Mouse (Mus musculus) CD4-positive helper T cell, adult 2 months (primary cell): ENCODE data around the gene Cadm3.

Source experiments
- DNase-seq: peaks from one replicate; pipeline ENCODE4 v3.0.0-alpha.2; 2012; ENCODE audit warnings: low read depth, missing footprints, low spot score

Cadm3 gene

GRCm38 (mm10) chr1:173367356-173368046, at the start of gene Cadm3:
Cadm3 (minus strand) TSS chr1:173367695.
- DNase-seq: no peak

GRCm38 (mm10) chr1:173414631-173415030, 47.1 kb upstream of the Cadm3 start:
- DNase-seq: no peak

GRCm38 (mm10) chr1:173411863-173412262, 44.4 kb upstream of the Cadm3 start:
- no peak for DNase-seq

GRCm38 (mm10) chr1:173409066-173409465, 41.6 kb upstream of the Cadm3 start:
- DNase-seq: peak; percentile 14

GRCm38 (mm10) chr1:173404696-173405309, 37.3 kb upstream of the Cadm3 start:
- DNase-seq: no peak

- peak; percentile 56 for DNase-seq
Measured at GRCm38 (mm10) chr1:173398323-173398970, 31.0 kb upstream of the Cadm3 start.

GRCm38 (mm10) chr1:173391754-173392153, 24.3 kb upstream of the Cadm3 start:
- DNase-seq: peak; percentile 68

- no peak for DNase-seq
Measured at GRCm38 (mm10) chr1:173389901-173390401, 22.5 kb upstream of the Cadm3 start.

- no peak for DNase-seq
Measured at GRCm38 (mm10) chr1:173389431-173389830, 21.9 kb upstream of the Cadm3 start.

GRCm38 (mm10) chr1:173381436-173381835, 13.9 kb upstream of the Cadm3 start:
- no peak for DNase-seq

- DNase-seq: no peak
Measured at GRCm38 (mm10) chr1:173377380-173378112, 10.1 kb upstream of the Cadm3 start.

GRCm38 (mm10) chr1:173374020-173374419, 6.5 kb upstream of the Cadm3 start:
- no peak for DNase-seq

- DNase-seq: no peak
Measured at GRCm38 (mm10) chr1:173371586-173371985, 4.1 kb upstream of the Cadm3 start.

GRCm38 (mm10) chr1:173370456-173370855, 3.0 kb upstream of the Cadm3 start:
- no peak for DNase-seq

- no peak for DNase-seq
Measured at GRCm38 (mm10) chr1:173369611-173370010, 2.1 kb upstream of the Cadm3 start.

GRCm38 (mm10) chr1:173366701-173367355, 667 bp downstream of the Cadm3 start:
- DNase-seq: no peak

- DNase-seq: no peak
Measured at GRCm38 (mm10) chr1:173365970-173366409, 1.5 kb downstream of the Cadm3 start.

- no peak for DNase-seq
Measured at GRCm38 (mm10) chr1:173364125-173364800, 3.2 kb downstream of the Cadm3 start.

GRCm38 (mm10) chr1:173363436-173363835, 4.1 kb downstream of the Cadm3 start:
- no peak for DNase-seq

- DNase-seq: peak; percentile 19
Measured at GRCm38 (mm10) chr1:173361651-173362050, 5.8 kb downstream of the Cadm3 start.
